In the genomic region with DNA sequence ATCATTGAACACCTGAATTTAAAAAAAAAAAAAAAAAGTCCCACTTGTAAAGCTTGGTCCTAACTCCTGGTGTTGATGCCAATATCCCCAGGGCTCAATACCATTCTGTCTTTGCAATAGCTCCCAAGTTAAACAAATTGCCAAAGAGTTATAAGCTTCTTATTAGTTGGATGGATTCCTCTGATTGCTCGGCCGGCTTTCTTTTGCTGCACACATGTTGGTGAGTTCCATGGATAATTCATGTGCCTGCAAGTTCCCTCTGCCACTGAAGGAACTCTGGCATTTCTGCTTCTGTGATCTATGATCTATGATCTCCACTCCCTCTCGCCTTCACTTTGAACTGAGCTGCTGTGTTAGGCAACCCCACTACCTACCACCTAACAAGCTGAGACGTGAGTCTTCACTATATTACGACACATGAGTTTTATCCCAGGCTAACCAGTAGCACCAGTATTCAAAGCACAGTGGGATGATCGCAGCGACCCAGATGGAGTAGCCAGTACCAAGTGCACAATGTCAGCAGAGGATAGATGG, we compare ENCODE assay signal across 23 mouse cellular contexts.
DNase-seq lines count a peak whose midpoint lies in the region; ATAC-seq lines count a peak whose summit lies in the region.
"Had no signal": no experiment of that assay in that cellular context is flagged by ENCODE, and none has a peak within 500 bp of the region (broad histone marks: within the 10 kb centered on the region; RNA-seq: fewer than 3 reads in every experiment).

No protein-coding gene starts in this region.

- H3K4me3 ChIP-seq in stomach, embryonic 16.5 days (replicated peaks; ENCODE audit: low read length): no peak overlapping the region
- H3K4me3 ChIP-seq: embryonic facial prominence, embryonic 12.5 days; erythroblast, embryonic 14.5 days; forebrain, embryonic 10.5 days; forebrain, embryonic 13.5 days; hindbrain, embryonic 12.5 days; hindbrain, embryonic 15.5 days had no signal

- H3K4me1 ChIP-seq in stomach, embryonic 16.5 days (ENCODE audit: control insufficient read depth, insufficient read depth, low read length): no peaks in the 10 kb centered on the region
- H3K4me1 ChIP-seq: embryonic facial prominence, embryonic 12.5 days; forebrain, embryonic 10.5 days; forebrain, embryonic 13.5 days; hindbrain, embryonic 12.5 days; hindbrain, embryonic 15.5 days had no signal

- ATAC-seq in stomach, embryonic 16.5 days (ENCODE audit: insufficient read depth, low FRiP score): peak; percentile 58
- ATAC-seq: CD4-positive, CD25-positive, alpha-beta regulatory T cell, adult 4 months; forebrain, embryonic 13.5 days; forebrain, embryonic 16.5 days had no signal

- 77% methylated on average over 7 of the region's 7 CpGs for WGBS in stomach, embryonic 16.5 days

- peak; percentile 3 to 4 for DNase-seq in urinary bladder, adult 18-20 months (ENCODE audit: low spot score in 2 of 2)
- DNase-seq in urinary bladder, postnatal 4 days (ENCODE audit: low spot score in 2 of 2): no peak
- DNase-seq in gonadal fat pad, adult 2 months (ENCODE audit: low read depth): peak; percentile 98
- no peak for DNase-seq in adrenal gland, postnatal 10 days
- DNase-seq in adrenal gland, adult 2 months: no peak
- DNase-seq: adrenal gland, adult 8-10 months; adrenal gland, postnatal 36 days; cerebellum, adult 18-20 months; cerebellum, adult 9-10 months; cerebellum, postnatal 14 days; gastrocnemius, postnatal 10 days; gastrocnemius, postnatal 36 days; heart, adult 11 months had no signal

- H3K36me3 ChIP-seq in stomach, embryonic 16.5 days (ENCODE audit: control insufficient read depth, insufficient read depth, low read length): no peaks in the 10 kb centered on the region
- H3K36me3 ChIP-seq: embryonic facial prominence, embryonic 12.5 days; forebrain, embryonic 10.5 days; hindbrain, embryonic 12.5 days; hindbrain, embryonic 15.5 days had no signal

- H3K4me2 ChIP-seq in stomach, embryonic 16.5 days (ENCODE audit: low read depth, low read length): no peak overlapping the region
- H3K4me2 ChIP-seq: embryonic facial prominence, embryonic 12.5 days; forebrain, embryonic 13.5 days; heart, embryonic 11.5 days; hindbrain, embryonic 12.5 days; hindbrain, embryonic 15.5 days had no signal

- no peak overlapping the region for H3K27ac ChIP-seq in stomach, embryonic 16.5 days (ENCODE audit: low read length)
- H3K27ac ChIP-seq: embryonic facial prominence, embryonic 12.5 days; forebrain, embryonic 10.5 days; forebrain, embryonic 13.5 days; hindbrain, embryonic 12.5 days; hindbrain, embryonic 15.5 days had no signal

- H3K27me3 ChIP-seq in stomach, embryonic 16.5 days (ENCODE audit: control insufficient read depth, insufficient read depth, low read length): no peaks in the 10 kb centered on the region
- H3K27me3 ChIP-seq: embryonic facial prominence, embryonic 12.5 days; forebrain, embryonic 13.5 days; hindbrain, embryonic 12.5 days; hindbrain, embryonic 15.5 days had no signal

- no peak overlapping the region for H3K9ac ChIP-seq in stomach, embryonic 16.5 days (ENCODE audit: low read length)
- H3K9ac ChIP-seq: embryonic facial prominence, embryonic 12.5 days; forebrain, embryonic 13.5 days; hindbrain, embryonic 12.5 days; hindbrain, embryonic 15.5 days had no signal

- no peaks in the 10 kb centered on the region for H3K9me3 ChIP-seq in stomach, embryonic 16.5 days (replicated peaks; ENCODE audit: control insufficient read depth, low read length)
- H3K9me3 ChIP-seq: embryonic facial prominence, embryonic 12.5 days; forebrain, embryonic 10.5 days; forebrain, embryonic 13.5 days; hindbrain, embryonic 12.5 days; hindbrain, embryonic 15.5 days had no signal

Comparison
In these comparisons a context has a peak if more than half of its experiments do, and no peak if none do; other contexts are left out.
1. DNase-seq: peak in urinary bladder, adult 18-20 months (2 of 2) and gonadal fat pad, adult 2 months (single experiment); none in urinary bladder, postnatal 4 days (0 of 2), adrenal gland, postnatal 10 days (single experiment) and adrenal gland, adult 2 months (single experiment).